Mouse (Mus musculus): ENCODE data around the gene Ap3s2.

GRCm38 (mm10) chr7:79968326-79968725 is 47.9 kb upstream of the Ap3s2 start:
- no peak for TF ChIP-seq POLR2A (IDR thresholded peaks at IDR 0.05; ENCODE audit: borderline replicate concordance, low read depth, low read length)
- TF ChIP-seq CTCF (IDR thresholded peaks at IDR 0.05; ENCODE audit: low read depth, low read length), result no peak
